Mouse (Mus musculus): ENCODE results near the gene Adcyap1r1. TPM values are rescaled to one million over a fixed set of nuclear protein-coding genes. Genes with fewer than 3 reads are reported as not detected.

Gene Adcyap1r1
- total RNA-seq, 1 experiment = 2.0 TPM

GRCm38 (mm10) chr6:55434360-55434759, 17.4 kb upstream of the Adcyap1r1 start:
- H3K36me3 ChIP-seq (ENCODE audit: control insufficient read depth, insufficient read depth, low read length, poor library complexity, severe bottlenecking) = no peaks in the 10 kb centered on the region
- no peak overlapping the region for H3K27ac ChIP-seq (ENCODE audit: insufficient read depth, low read depth, low read length, poor library complexity, severe bottlenecking)
- H3K9me3 ChIP-seq (ENCODE audit: control insufficient read depth, insufficient read depth, low read depth, low read length) = no peaks in the 10 kb centered on the region
- no peak overlapping the region for H3K4me3 ChIP-seq (ENCODE audit: insufficient read depth in 1 of 2, low read depth in 1 of 2, low read length in 2 of 2, poor library complexity in 1 of 2, severe bottlenecking in 1 of 2)
- H3K4me1 ChIP-seq (ENCODE audit: control insufficient read depth in 2 of 2, insufficient read depth in 2 of 2, low read length in 2 of 2, poor library complexity in 1 of 2) = no peaks in the 10 kb centered on the region
- no peak overlapping the region for H3K9ac ChIP-seq (ENCODE audit: insufficient read depth, low read depth, low read length, poor library complexity, severe bottlenecking)
- in situ Hi-C loops (cut with MboI; ENCODE audit: low sequenced_read_pairs in 2 of 2, unreplicated experiment in 2 of 2) = no loop called here
- DNase-seq (ENCODE audit: low read depth, low spot score) = no peak
- no peak for TF ChIP-seq HCFC1 (IDR thresholded peaks at IDR 0.05; ENCODE audit: borderline replicate concordance, insufficient read depth, low read length)
- TF ChIP-seq MAFK (IDR thresholded peaks at IDR 0.05; ENCODE audit: insufficient read depth, low read depth, low read length) = no peak

- DNase-seq (ENCODE audit: low read depth, low spot score) = no peak
- no peak overlapping the region for H3K9ac ChIP-seq (ENCODE audit: insufficient read depth, low read depth, low read length, poor library complexity, severe bottlenecking)
- no peaks in the 10 kb centered on the region for H3K36me3 ChIP-seq (ENCODE audit: control insufficient read depth, insufficient read depth, low read length, poor library complexity, severe bottlenecking)
- H3K27ac ChIP-seq (ENCODE audit: insufficient read depth, low read depth, low read length, poor library complexity, severe bottlenecking) = no peak overlapping the region
- no peak overlapping the region for H3K4me3 ChIP-seq (ENCODE audit: insufficient read depth in 1 of 2, low read depth in 1 of 2, low read length in 2 of 2, poor library complexity in 1 of 2, severe bottlenecking in 1 of 2)
- no peak for TF ChIP-seq HCFC1 (IDR thresholded peaks at IDR 0.05; ENCODE audit: borderline replicate concordance, insufficient read depth, low read length)
- no peak for TF ChIP-seq ZNF384 (IDR thresholded peaks at IDR 0.05; ENCODE audit: low read depth, low read length)
- no peak for TF ChIP-seq CHD2 (IDR thresholded peaks at IDR 0.05; ENCODE audit: low read depth, low read length)
- no peak for TF ChIP-seq MAFK (IDR thresholded peaks at IDR 0.05; ENCODE audit: insufficient read depth, low read depth, low read length)
- no peak for TF ChIP-seq ZC3H11A (IDR thresholded peaks at IDR 0.05; ENCODE audit: borderline replicate concordance, low read depth, low read length)
- in situ Hi-C loops (cut with MboI; ENCODE audit: low sequenced_read_pairs in 2 of 2, unreplicated experiment in 2 of 2) = no loop called here
- no peaks in the 10 kb centered on the region for H3K4me1 ChIP-seq (ENCODE audit: control insufficient read depth in 2 of 2, insufficient read depth in 2 of 2, low read length in 2 of 2, poor library complexity in 1 of 2)
- no peaks in the 10 kb centered on the region for H3K9me3 ChIP-seq (ENCODE audit: control insufficient read depth, insufficient read depth, low read depth, low read length)
Measured at GRCm38 (mm10) chr6:55435266-55436159, 16.3 kb upstream of the Adcyap1r1 start.

GRCm38 (mm10) chr6:55437919-55438318, 13.9 kb upstream of the Adcyap1r1 start:
- Histone ChIP-seq H3K36me3 (ENCODE audit: control insufficient read depth, insufficient read depth, low read length, poor library complexity, severe bottlenecking) (no peaks in the 10 kb centered on the region), H3K4me3 (ENCODE audit: insufficient read depth in 1 of 2, low read depth in 1 of 2, low read length in 2 of 2, poor library complexity in 1 of 2, severe bottlenecking in 1 of 2) (no peak overlapping the region), H3K9me3 (ENCODE audit: control insufficient read depth, insufficient read depth, low read depth, low read length) (no peaks in the 10 kb centered on the region), H3K4me1 (ENCODE audit: control insufficient read depth in 2 of 2, insufficient read depth in 2 of 2, low read length in 2 of 2, poor library complexity in 1 of 2) (no peaks in the 10 kb centered on the region), H3K9ac (ENCODE audit: insufficient read depth, low read depth, low read length, poor library complexity, severe bottlenecking) (no peak overlapping the region), H3K27ac (ENCODE audit: insufficient read depth, low read depth, low read length, poor library complexity, severe bottlenecking) (no peak overlapping the region)
- DNase-seq (ENCODE audit: low read depth, low spot score) = no peak
- TF ChIP-seq HCFC1 (IDR thresholded peaks at IDR 0.05; ENCODE audit: borderline replicate concordance, insufficient read depth, low read length) = no peak
- in situ Hi-C loops (cut with MboI; ENCODE audit: low sequenced_read_pairs in 2 of 2, unreplicated experiment in 2 of 2) = no loop called here

GRCm38 (mm10) chr6:55438837-55439236, 12.9 kb upstream of the Adcyap1r1 start:
- no peaks in the 10 kb centered on the region for H3K36me3 ChIP-seq (ENCODE audit: control insufficient read depth, insufficient read depth, low read length, poor library complexity, severe bottlenecking)
- TF ChIP-seq ZC3H11A (IDR thresholded peaks at IDR 0.05; ENCODE audit: borderline replicate concordance, low read depth, low read length) (no peak), MAFK (IDR thresholded peaks at IDR 0.05; ENCODE audit: insufficient read depth, low read depth, low read length) (no peak)

More at GRCm38 (mm10) chr6:55438837-55439236, 12.9 kb upstream of the Adcyap1r1 start:
- DNase-seq (ENCODE audit: low read depth, low spot score) = no peak
- Histone ChIP-seq H3K27ac (ENCODE audit: insufficient read depth, low read depth, low read length, poor library complexity, severe bottlenecking) (no peak overlapping the region), H3K9ac (ENCODE audit: insufficient read depth, low read depth, low read length, poor library complexity, severe bottlenecking) (no peak overlapping the region), H3K4me1 (ENCODE audit: control insufficient read depth in 2 of 2, insufficient read depth in 2 of 2, low read length in 2 of 2, poor library complexity in 1 of 2) (no peaks in the 10 kb centered on the region), H3K4me3 (ENCODE audit: insufficient read depth in 1 of 2, low read depth in 1 of 2, low read length in 2 of 2, poor library complexity in 1 of 2, severe bottlenecking in 1 of 2) (no peak overlapping the region), H3K9me3 (ENCODE audit: control insufficient read depth, insufficient read depth, low read depth, low read length) (no peaks in the 10 kb centered on the region)
- in situ Hi-C loops (cut with MboI; ENCODE audit: low sequenced_read_pairs in 2 of 2, unreplicated experiment in 2 of 2) = no loop called here

Data from ES-E14 (cell line).